Mouse (Mus musculus): ENCODE data around the gene Fam20c.

GRCm38 (mm10) chr5:138778731-138779463 lies 24.6 kb downstream of the Fam20c start:
- TF ChIP-seq CTCF (IDR thresholded peaks at IDR 0.05) = no peak
- no peak for TF ChIP-seq EP300 (IDR thresholded peaks at IDR 0.05)

Measured in lung, postnatal 0 days (tissue).